Mouse (Mus musculus) lung, postnatal 14 days (tissue): ENCODE data around the gene Hexim1.

ENCODE experiments used
- DNase-seq: peaks from one replicate; pipeline ENCODE4 v3.0.0; 2021

Hexim1 gene

DNA sequence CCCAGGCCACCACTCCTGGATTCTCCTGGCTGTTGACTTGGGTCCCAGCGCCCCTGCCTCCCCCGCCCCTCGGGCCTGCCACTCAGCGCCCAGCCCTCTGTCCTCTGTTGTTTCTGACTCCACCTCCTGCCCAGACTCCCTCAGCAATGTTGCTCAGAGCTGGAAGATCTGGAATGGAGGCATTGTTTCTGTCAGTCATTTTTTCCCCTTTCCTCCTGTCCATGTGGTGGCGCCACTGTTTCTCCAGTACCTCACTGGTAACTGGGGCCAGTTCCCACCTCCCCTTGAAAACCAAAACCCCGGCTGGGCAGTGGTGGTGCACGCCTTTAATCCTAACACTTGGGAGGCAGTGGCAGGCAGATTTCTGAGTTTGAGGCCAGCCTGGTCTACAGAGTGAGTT lies 45.4 kb downstream of the Hexim1 start:
- no peak for DNase-seq

DNA sequence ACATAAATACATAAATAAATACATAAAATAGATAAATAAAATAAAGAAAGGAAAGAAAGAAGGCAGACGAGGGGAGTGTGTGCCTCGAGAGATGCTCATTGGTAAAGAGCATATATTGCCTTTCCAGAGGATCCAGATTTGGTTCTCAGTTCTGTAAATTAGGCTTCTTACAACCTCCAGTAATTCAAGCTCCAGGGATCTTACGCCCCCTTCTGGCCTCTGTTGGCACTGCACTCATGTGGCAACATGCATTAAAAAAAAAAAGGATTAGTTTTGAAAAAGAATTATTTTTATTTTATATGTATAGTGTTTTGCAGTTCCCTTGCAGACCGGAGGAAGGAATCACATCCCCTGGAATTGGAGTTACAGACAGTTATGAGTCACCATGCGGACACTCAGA lies 46.1 kb downstream of the Hexim1 start:
- DNase-seq, result no peak

DNA sequence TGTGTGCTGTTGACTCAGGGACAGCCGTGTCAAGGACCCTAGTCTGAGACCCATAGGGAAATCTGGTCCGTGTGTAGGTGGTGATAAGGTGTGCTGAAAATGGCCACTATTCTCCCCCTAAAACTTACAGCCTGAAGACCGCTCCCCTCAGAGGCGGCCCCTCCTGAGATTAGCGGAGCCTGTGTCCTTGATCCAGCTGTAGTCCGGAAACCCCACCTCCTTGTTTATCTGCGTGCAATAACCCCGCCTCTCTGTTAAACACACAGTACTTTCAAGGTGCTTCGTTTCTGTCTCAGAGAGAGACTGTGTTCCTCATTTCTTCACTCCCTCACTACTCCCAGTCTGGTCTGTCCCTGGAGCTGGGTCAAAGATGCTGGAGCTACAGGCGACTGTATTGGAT lies 48.4 kb downstream of the Hexim1 start:
- no peak for DNase-seq

DNA sequence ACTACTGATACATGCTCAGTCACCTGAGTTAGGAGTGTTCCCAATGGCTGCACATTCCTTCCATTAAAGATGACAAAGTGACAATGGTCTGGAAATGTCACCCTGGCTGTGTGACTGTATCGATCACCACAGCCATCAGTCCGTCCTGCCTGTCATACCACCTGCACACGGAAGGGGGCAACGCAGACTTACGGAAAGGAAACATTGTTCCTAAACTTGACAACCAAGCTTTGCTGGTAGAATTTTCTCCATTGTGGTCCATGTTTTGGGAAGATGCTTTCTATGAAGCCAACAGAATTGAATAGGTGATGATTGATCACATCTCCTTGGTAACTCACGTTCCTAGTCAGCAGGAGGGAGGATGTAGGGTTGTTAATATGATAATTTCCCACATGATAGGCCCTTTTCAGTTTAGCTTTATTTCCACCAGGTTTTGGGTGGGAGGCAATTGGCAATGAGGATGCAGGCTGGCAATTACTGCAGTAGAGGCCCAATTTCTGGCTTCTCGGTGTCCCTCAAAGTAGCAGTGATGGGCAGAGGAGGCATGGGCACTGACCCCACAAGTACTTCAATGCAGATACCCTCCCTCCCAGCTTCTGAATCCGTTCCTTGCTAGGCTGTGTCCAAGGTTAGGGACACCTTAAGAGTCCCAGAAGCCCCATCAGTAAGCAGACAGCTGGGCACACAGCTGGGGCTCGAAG lies 52.8 kb downstream of the Hexim1 start:
- peak; percentile 78 for DNase-seq
